Mouse (Mus musculus): ENCODE measurements around the gene Edar. TPM values are rescaled to one million over a fixed set of nuclear protein-coding genes. Genes with fewer than 3 reads are reported as not detected.
A peak's percentile ranks its signal among the peaks of the same experiment; 100 is the strongest.

Gene Edar
- polyA plus RNA-seq, 1 experiment: 0.52 TPM

DNA sequence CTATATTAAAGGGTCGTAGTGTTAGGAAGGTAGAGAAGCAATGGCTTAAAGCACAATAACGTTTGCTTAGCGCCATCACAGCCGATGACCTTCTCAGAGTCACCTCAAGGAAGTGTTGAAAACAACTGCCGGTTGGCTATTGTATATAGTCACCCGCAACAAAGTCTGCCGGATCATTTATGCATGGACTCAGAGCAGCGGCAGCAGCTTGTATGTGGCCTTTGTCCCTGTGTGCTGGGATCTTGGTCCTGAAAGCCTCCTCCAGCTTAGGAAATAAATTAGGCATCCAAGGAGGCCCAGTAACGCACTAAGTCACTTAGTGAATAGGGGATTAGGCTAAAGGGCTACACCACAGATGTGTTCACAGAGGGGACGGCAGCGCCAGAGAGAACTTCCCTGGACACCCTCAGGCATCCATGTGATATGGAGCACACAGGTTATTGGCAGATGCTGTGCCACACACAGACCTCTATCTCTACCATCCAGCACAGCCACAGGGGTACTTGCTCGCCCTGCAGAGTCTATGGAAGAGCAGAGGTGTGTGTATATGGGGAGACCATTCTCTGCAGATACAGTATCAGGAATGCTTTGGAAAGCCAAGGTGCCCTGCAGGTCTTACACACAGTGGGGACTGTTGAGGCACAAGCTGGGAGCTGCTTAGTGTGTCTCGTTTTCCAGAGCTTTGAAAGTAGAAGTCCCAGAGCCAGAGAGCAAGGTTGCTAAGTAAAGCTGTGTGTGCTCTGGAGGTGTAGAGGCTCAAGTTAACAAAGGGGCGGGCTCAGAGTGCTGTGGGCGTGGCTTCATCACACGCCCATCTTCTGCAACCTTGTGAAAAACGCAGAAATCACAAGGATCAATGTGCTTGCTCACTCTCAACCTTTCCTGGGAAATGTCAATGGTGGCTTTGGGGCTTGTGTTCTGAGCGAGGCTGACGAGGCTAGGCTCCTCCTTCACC lies 34.7 kb downstream of the Edar start:
- Histone ChIP-seq H3K36me3 (ENCODE audit: control insufficient read depth, insufficient read depth, low read length) (no peaks in the 10 kb centered on the region), H3K4me3 (ENCODE audit: low read depth, low read length) (no peak overlapping the region), H3K27ac (ENCODE audit: insufficient read depth, low read depth, low read length) (no peak overlapping the region), H3K27me3 (ENCODE audit: control insufficient read depth, insufficient read depth, low read length) (no peaks in the 10 kb centered on the region), H3K4me1 (ENCODE audit: control insufficient read depth, insufficient read depth, insufficient read length, low read length) (no peaks in the 10 kb centered on the region)
- TF ChIP-seq POLR2A (IDR thresholded peaks at IDR 0.05; ENCODE audit: low read depth, low read length) (no peak), CTCF (IDR thresholded peaks at IDR 0.05; ENCODE audit: extremely low read depth, insufficient read length, insufficient replicate concordance, low read depth, low read length) (no peak)
- 57% methylated on average over 19 of the region's 19 CpGs for WGBS

DNA sequence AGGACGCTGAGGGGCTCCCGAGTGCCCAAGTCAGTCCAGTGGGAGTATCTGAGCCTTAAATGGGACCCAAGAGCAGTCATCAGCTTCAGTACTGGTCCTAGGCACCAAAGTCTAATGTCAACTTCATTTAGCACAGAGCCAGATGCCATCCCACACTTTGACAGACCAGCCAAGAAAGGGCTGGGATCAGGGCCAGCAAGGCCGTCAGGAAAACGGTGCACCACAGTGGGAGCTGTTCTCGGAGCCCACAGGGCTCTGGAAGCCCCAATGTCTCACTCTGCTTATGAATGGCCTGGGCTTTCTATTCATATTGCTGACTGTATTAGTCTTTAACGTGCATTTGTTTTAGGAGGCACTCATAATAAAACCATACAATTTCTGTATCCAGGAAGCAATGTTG lies 36.2 kb downstream of the Edar start:
- 72% methylated on average over 6 of the region's 6 CpGs for WGBS
- H3K4me3 ChIP-seq (ENCODE audit: low read depth, low read length): no peak overlapping the region
- H3K27ac ChIP-seq (ENCODE audit: insufficient read depth, low read depth, low read length): no peak overlapping the region
- H3K36me3 ChIP-seq (ENCODE audit: control insufficient read depth, insufficient read depth, low read length): no peaks in the 10 kb centered on the region
- no peaks in the 10 kb centered on the region for H3K4me1 ChIP-seq (ENCODE audit: control insufficient read depth, insufficient read depth, insufficient read length, low read length)
- H3K27me3 ChIP-seq (ENCODE audit: control insufficient read depth, insufficient read depth, low read length): no peaks in the 10 kb centered on the region
- TF ChIP-seq CTCF (IDR thresholded peaks at IDR 0.05; ENCODE audit: extremely low read depth, insufficient read length, insufficient replicate concordance, low read depth, low read length): no peak
- no peak for TF ChIP-seq POLR2A (IDR thresholded peaks at IDR 0.05; ENCODE audit: low read depth, low read length)

DNA sequence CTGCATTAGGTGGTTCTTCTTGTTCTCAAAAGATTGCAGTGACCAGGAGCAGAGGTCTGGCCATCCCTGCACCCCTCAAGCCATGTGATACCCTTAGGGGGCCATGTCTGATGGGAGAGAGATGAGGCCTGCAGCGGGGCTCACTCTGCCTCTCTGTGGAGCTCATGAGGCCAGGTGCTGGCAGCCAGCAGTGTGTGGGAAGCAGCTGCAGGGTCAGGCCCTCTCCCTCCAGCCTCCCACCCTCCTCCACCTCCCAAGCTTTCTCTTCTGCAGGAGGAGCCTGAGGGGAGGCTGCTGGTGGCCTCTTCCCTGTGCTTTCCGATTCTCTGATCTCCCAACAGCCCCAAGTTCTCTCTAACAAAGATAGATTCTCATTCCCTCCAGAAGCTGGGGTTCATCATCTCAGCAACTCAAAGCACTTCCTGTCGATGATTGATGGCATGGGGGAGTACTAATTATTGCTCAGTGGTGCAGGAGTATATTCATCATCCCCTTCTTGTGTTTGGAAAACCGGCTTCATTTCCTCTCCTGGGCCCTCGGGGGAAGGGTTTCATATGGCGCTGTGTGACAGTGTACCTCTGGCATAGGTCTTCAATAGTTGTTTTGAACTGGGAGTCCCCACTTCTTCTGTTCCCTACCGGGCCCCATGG lies 38.9 kb downstream of the Edar start:
- WGBS: 59% methylated on average over 7 of the region's 7 CpGs
- no peaks in the 10 kb centered on the region for H3K27me3 ChIP-seq (ENCODE audit: control insufficient read depth, insufficient read depth, low read length)
- no peak overlapping the region for H3K4me3 ChIP-seq (ENCODE audit: low read depth, low read length)
- no peak for TF ChIP-seq POLR2A (IDR thresholded peaks at IDR 0.05; ENCODE audit: low read depth, low read length)
- TF ChIP-seq CTCF (IDR thresholded peaks at IDR 0.05; ENCODE audit: extremely low read depth, insufficient read length, insufficient replicate concordance, low read depth, low read length): no peak
- no peaks in the 10 kb centered on the region for H3K4me1 ChIP-seq (ENCODE audit: control insufficient read depth, insufficient read depth, insufficient read length, low read length)
- no peaks in the 10 kb centered on the region for H3K36me3 ChIP-seq (ENCODE audit: control insufficient read depth, insufficient read depth, low read length)
- H3K27ac ChIP-seq (ENCODE audit: insufficient read depth, low read depth, low read length): no peak overlapping the region

DNA sequence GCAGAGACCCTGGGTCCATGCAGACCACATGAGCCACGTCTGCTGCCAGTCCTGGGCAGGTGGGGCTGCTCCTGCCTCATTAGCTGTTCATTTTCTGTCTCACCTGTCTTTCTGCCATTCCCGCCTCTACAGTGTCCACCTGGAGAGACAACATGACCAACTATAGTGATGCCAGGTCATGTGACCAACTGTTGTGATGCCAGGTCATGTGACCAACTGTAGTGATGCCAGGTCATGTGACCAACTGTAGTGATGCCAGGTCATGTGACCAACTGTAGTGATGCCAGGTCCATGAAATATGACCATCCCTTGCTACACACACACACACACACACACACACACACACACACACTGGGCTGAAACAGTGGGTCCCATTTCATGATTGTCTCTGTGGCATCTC lies 41.9 kb downstream of the Edar start:
- TF ChIP-seq POLR2A (IDR thresholded peaks at IDR 0.05; ENCODE audit: low read depth, low read length): no peak
- no peak for TF ChIP-seq CTCF (IDR thresholded peaks at IDR 0.05; ENCODE audit: extremely low read depth, insufficient read length, insufficient replicate concordance, low read depth, low read length)
- no peaks in the 10 kb centered on the region for H3K27me3 ChIP-seq (ENCODE audit: control insufficient read depth, insufficient read depth, low read length)
- H3K27ac ChIP-seq (ENCODE audit: insufficient read depth, low read depth, low read length): no peak overlapping the region
- no peaks in the 10 kb centered on the region for H3K36me3 ChIP-seq (ENCODE audit: control insufficient read depth, insufficient read depth, low read length)
- WGBS: 71% methylated on average over 2 of the region's 2 CpGs
- no peak overlapping the region for H3K4me3 ChIP-seq (ENCODE audit: low read depth, low read length)
- H3K4me1 ChIP-seq (ENCODE audit: control insufficient read depth, insufficient read depth, insufficient read length, low read length): no peaks in the 10 kb centered on the region

DNA sequence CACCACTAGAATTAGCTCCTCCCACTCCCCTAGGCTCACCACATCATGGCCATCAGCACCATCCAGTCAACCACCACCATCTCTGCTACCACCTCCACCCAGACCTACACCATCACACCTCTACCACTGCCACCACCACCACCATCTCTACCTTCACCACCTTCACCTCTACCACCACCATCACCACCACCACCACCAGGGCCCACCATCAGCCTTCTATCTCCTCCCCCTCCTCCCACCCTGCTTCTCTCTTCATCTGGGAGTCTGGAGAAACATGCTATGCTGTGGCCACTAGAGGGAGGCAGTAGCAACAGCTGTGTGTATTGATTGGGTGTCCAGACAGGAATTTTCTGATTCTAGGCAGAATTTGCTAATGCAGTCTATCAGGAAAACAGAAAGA lies 47.9 kb downstream of the Edar start:
- Histone ChIP-seq H3K4me3 (ENCODE audit: low read depth, low read length) (no peak overlapping the region), H3K4me1 (ENCODE audit: control insufficient read depth, insufficient read depth, insufficient read length, low read length) (no peaks in the 10 kb centered on the region), H3K27me3 (ENCODE audit: control insufficient read depth, insufficient read depth, low read length) (no peaks in the 10 kb centered on the region), H3K36me3 (ENCODE audit: control insufficient read depth, insufficient read depth, low read length) (no peaks in the 10 kb centered on the region), H3K27ac (ENCODE audit: insufficient read depth, low read depth, low read length) (no peak overlapping the region)
- TF ChIP-seq POLR2A (IDR thresholded peaks at IDR 0.05; ENCODE audit: low read depth, low read length) (no peak), CTCF (IDR thresholded peaks at IDR 0.05; ENCODE audit: extremely low read depth, insufficient read length, insufficient replicate concordance, low read depth, low read length) (peak; percentile 37; the same call in 1 of the 2 replicates)

DNA sequence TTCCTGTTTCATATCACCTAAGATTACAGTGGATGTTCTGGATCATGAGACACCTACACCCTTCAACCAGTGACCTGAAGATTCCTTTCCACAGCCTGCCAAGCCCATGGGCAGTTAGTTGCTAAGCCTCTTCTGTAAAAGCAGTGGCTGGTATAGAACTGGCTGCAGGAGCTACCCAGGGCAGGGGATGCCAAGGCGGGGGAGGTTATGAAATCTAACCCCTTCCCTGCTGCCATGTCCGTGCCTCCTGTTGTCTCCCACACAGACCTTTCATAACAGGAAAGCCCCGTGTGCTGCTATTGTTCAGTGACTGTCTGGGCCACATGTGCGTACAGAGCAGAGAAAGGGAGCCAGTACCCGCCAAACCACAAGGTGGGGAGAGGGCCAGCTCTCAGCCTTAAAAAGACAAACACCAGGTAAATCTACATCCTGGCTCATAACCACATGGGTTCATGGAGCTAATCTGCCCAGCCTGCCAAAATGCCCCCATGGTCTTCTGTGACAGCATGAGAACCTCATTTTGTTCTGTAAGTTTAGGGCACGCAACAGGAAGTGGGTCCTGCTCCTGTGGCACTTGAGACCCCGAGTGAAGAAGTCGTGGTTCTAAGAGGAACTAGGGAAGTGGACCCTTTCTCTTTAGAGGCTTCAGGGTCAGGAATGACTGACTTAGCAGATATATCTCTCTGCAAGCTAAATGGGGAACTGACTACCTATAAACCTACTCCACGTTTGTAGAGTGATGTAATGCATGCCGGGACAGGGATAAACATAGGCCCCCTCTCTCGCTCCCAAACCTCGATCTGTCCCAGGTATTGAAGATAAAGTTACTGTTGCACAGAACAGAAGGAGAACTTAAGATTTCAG lies 50.4 kb downstream of the Edar start:
- no peaks in the 10 kb centered on the region for H3K4me1 ChIP-seq (ENCODE audit: control insufficient read depth, insufficient read depth, insufficient read length, low read length)
- H3K27me3 ChIP-seq (ENCODE audit: control insufficient read depth, insufficient read depth, low read length): no peaks in the 10 kb centered on the region
- no peaks in the 10 kb centered on the region for H3K36me3 ChIP-seq (ENCODE audit: control insufficient read depth, insufficient read depth, low read length)
- H3K4me3 ChIP-seq (ENCODE audit: low read depth, low read length): no peak overlapping the region
- no peak overlapping the region for H3K27ac ChIP-seq (ENCODE audit: insufficient read depth, low read depth, low read length)
- WGBS: 62% methylated on average over 12 of the region's 12 CpGs
- TF ChIP-seq POLR2A (IDR thresholded peaks at IDR 0.05; ENCODE audit: low read depth, low read length) (no peak), CTCF (IDR thresholded peaks at IDR 0.05; ENCODE audit: extremely low read depth, insufficient read length, insufficient replicate concordance, low read depth, low read length) (no peak)

Data from small intestine, adult 2 months (tissue).